Mouse (Mus musculus) testis, adult 2 months (tissue): ENCODE measurements around the gene Arhgap4. TPM values are rescaled to one million over a fixed set of nuclear protein-coding genes. Genes with fewer than 3 reads are reported as not detected.

Experiments
- H3K27ac ChIP-seq: fragments of 200-500 bp; 2 replicates; pipeline ENCODE4 v1.5.1; 2012; ENCODE audit warnings: low read depth, low read length; ENCODE audit not compliant: control insufficient read depth, insufficient read depth
- H3K27me3 ChIP-seq: fragments of 200-500 bp; 2 replicates; pipeline ENCODE4 v1.6.1; 2012; ENCODE audit warnings: mild to moderate bottlenecking, low read length, moderate library complexity; ENCODE audit not compliant: control insufficient read depth, insufficient read depth
- H3K36me3 ChIP-seq: fragments of 200-500 bp; 2 replicates; pipeline ENCODE4 v1.6.1; 2012; ENCODE audit warnings: mild to moderate bottlenecking, low read length; ENCODE audit not compliant: control insufficient read depth, insufficient read depth
- H3K4me1 ChIP-seq: fragments of 200-500 bp; 2 replicates; pipeline ENCODE4 v1.6.1; 2012; ENCODE audit warnings: low read length; ENCODE audit not compliant: control insufficient read depth, insufficient read depth
- H3K4me3 ChIP-seq: fragments of 200-500 bp; 2 replicates; pipeline ENCODE4 v1.5.1; 2012; ENCODE audit warnings: low read depth, mild to moderate bottlenecking, low read length, moderate library complexity, mixed read lengths; ENCODE audit not compliant: control insufficient read depth
- CTCF ChIP-seq: fragments of 200-500 bp; IDR thresholded peaks from 2 replicates; pipeline ENCODE4 v1.5.1; 2012; ENCODE audit warnings: low read depth, mild to moderate bottlenecking, inconsistent platforms, low read length, moderate library complexity; ENCODE audit not compliant: control insufficient read depth, insufficient read depth, insufficient replicate concordance
- POLR2A ChIP-seq: fragments of 200-500 bp; IDR thresholded peaks from 2 replicates; pipeline ENCODE4 v1.6.1; 2012; ENCODE audit warnings: low read depth, mild to moderate bottlenecking, inconsistent platforms, low read length, moderate library complexity; ENCODE audit not compliant: control insufficient read depth
- polyA plus RNA-seq: library from polyadenylated mRNA; depleted of rRNA; stranded (reverse); fragments of >200 nt; gene quantifications from 2 replicates; pipeline ENCODE4 v1.2.3, GENCODE M21; 2012

Arhgap4 gene
- polyA plus RNA-seq, 1 experiment, result 0.44 TPM

- Histone ChIP-seq H3K36me3 (no peaks in the 10 kb centered on the region), H3K27ac (no peak overlapping the region), H3K4me1 (no peaks in the 10 kb centered on the region), H3K4me3 (no peak overlapping the region), H3K27me3 (no peaks in the 10 kb centered on the region)
- TF ChIP-seq POLR2A (no peak), CTCF (no peak)
These were observed 20.2 kb upstream of the Arhgap4 start for GRCm38 (mm10) chrX:73941860-73942259.

GRCm38 (mm10) chrX:73931871-73932270 is 10.2 kb upstream of the Arhgap4 start:
- H3K27ac ChIP-seq, result no peak overlapping the region
- no peak overlapping the region for H3K4me3 ChIP-seq
- TF ChIP-seq POLR2A, result no peak
- TF ChIP-seq CTCF, result no peak
- H3K4me1 ChIP-seq, result peaks cover 2% of the 10 kb centered on the region; the same call in 1 of the 2 replicates
- H3K36me3 ChIP-seq, result no peaks in the 10 kb centered on the region
- H3K27me3 ChIP-seq, result no peaks in the 10 kb centered on the region

- Histone ChIP-seq H3K4me1 (peaks cover 2% of the 10 kb centered on the region; the same call in 1 of the 2 replicates), H3K27me3 (no peaks in the 10 kb centered on the region), H3K4me3 (peak within 1 kb of the TSS; percentile 57), H3K27ac (no peak within 1 kb of the TSS), H3K36me3 (no peaks in the 10 kb centered on the region)
- TF ChIP-seq POLR2A, result no peak
- TF ChIP-seq CTCF, result no peak
These were observed 8.9 kb upstream of the Arhgap4 start, which contains the start of gene Renbp for GRCm38 (mm10) chrX:73930402-73931062. TSS of gene Renbp (minus strand) at chrX:73930850.

- Histone ChIP-seq H3K36me3 (no peaks in the 10 kb centered on the region), H3K4me3 (peak overlapping the region; percentile 82; the same call in 1 of the 2 replicates)
These were observed 846 bp upstream of the Arhgap4 start for GRCm38 (mm10) chrX:73922550-73922882.

GRCm38 (mm10) chrX:73921285-73921822 is 316 bp downstream of the Arhgap4 start:
- H3K27ac ChIP-seq, result no peak overlapping the region
- H3K4me1 ChIP-seq, result no peaks in the 10 kb centered on the region
- peak overlapping the region; percentile 82 for H3K4me3 ChIP-seq
- TF ChIP-seq CTCF (no peak), POLR2A (no peak)
- no peaks in the 10 kb centered on the region for H3K27me3 ChIP-seq
- H3K36me3 ChIP-seq, result no peaks in the 10 kb centered on the region

More at GRCm38 (mm10) chrX:73922550-73922882, 846 bp upstream of the Arhgap4 start:
- TF ChIP-seq CTCF (no peak), POLR2A (no peak)
- H3K4me1 ChIP-seq, result no peaks in the 10 kb centered on the region
- no peaks in the 10 kb centered on the region for H3K27me3 ChIP-seq
- no peak overlapping the region for H3K27ac ChIP-seq

- Histone ChIP-seq H3K27me3 (no peaks in the 10 kb centered on the region), H3K4me1 (no peaks in the 10 kb centered on the region; the same call in 1 of the 2 replicates), H3K4me3 (no peak overlapping the region), H3K27ac (no peak overlapping the region), H3K36me3 (no peaks in the 10 kb centered on the region)
- TF ChIP-seq CTCF, result no peak
- no peak for TF ChIP-seq POLR2A
These were observed 3.0 kb downstream of the Arhgap4 start for GRCm38 (mm10) chrX:73918631-73919030.

- no peaks in the 10 kb centered on the region; the same call in 1 of the 2 replicates for H3K4me1 ChIP-seq
- no peaks in the 10 kb centered on the region for H3K27me3 ChIP-seq
- no peak overlapping the region for H3K27ac ChIP-seq
- TF ChIP-seq CTCF (no peak), POLR2A (no peak)
- no peaks in the 10 kb centered on the region for H3K36me3 ChIP-seq
- no peak overlapping the region for H3K4me3 ChIP-seq
These were observed 4.7 kb downstream of the Arhgap4 start for GRCm38 (mm10) chrX:73916945-73917344.
